Mouse (Mus musculus): Measurements from ENCODE around the gene Bpifb4. TPM values are rescaled to one million over a fixed set of nuclear protein-coding genes. Genes with fewer than 3 reads are reported as not detected.

The Bpifb4 gene
- polyA plus RNA-seq, 1 experiment from 2014 or later = not detected

GRCm38 (mm10) chr2:154006331-154006730 is 68.3 kb downstream of the Bpifb4 start:
- 75% methylated on average over 2 of the region's 2 CpGs for WGBS
- H3K4me1 ChIP-seq = no peaks in the 10 kb centered on the region; the same call in 1 of the 2 replicates
- no peaks in the 10 kb centered on the region for H3K36me3 ChIP-seq (ENCODE audit: poor library complexity, severe bottlenecking)
- no peak overlapping the region for H3K27ac ChIP-seq
- H3K4me3 ChIP-seq = no peak overlapping the region
- ATAC-seq = no peak
- no peaks in the 10 kb centered on the region for H3K27me3 ChIP-seq
- no peak overlapping the region for H3K9ac ChIP-seq
- H3K9me3 ChIP-seq (replicated peaks) = no peaks in the 10 kb centered on the region
- H3K4me2 ChIP-seq = no peak overlapping the region

GRCm38 (mm10) chr2:154007381-154007780 is 69.4 kb downstream of the Bpifb4 start:
- 90% methylated on average over 1 of the region's 1 CpGs for WGBS

GRCm38 (mm10) chr2:154007965-154008364 is 70.0 kb downstream of the Bpifb4 start, which contains the start of gene Bpifa2:
Bpifa2 (plus strand) TSS chr2:154008265.
- H3K9ac ChIP-seq = no peak within 1 kb of the TSS
- ATAC-seq = no peak
- H3K36me3 ChIP-seq (ENCODE audit: poor library complexity, severe bottlenecking) = no peaks in the 10 kb centered on the region
- H3K27me3 ChIP-seq = no peaks in the 10 kb centered on the region
- no peak within 1 kb of the TSS for H3K4me3 ChIP-seq
- H3K27ac ChIP-seq = no peak within 1 kb of the TSS
- no peaks in the 10 kb centered on the region; the same call in 1 of the 2 replicates for H3K4me1 ChIP-seq
- H3K9me3 ChIP-seq (replicated peaks) = no peaks in the 10 kb centered on the region
- 88% methylated on average over 3 of the region's 3 CpGs for WGBS
- H3K4me2 ChIP-seq = no peak within 1 kb of the TSS

More at GRCm38 (mm10) chr2:154007381-154007780, 69.4 kb downstream of the Bpifb4 start:
- H3K27ac ChIP-seq = no peak overlapping the region
- H3K36me3 ChIP-seq (ENCODE audit: poor library complexity, severe bottlenecking) = no peaks in the 10 kb centered on the region
- no peak overlapping the region for H3K4me2 ChIP-seq
- no peaks in the 10 kb centered on the region for H3K27me3 ChIP-seq
- H3K9me3 ChIP-seq (replicated peaks) = no peaks in the 10 kb centered on the region
- H3K4me3 ChIP-seq = no peak overlapping the region
- no peak overlapping the region for H3K9ac ChIP-seq
- ATAC-seq = no peak
- no peaks in the 10 kb centered on the region; the same call in 1 of the 2 replicates for H3K4me1 ChIP-seq

Other genes starting within 250 kb of the Bpifb4 start
- 0.09 TPM in 1 of 2 replicates, not detected in the other for gene Dnmt3c, start 241.6 kb upstream of the Bpifb4 start, polyA plus RNA-seq (2015; fragmentation: Nextera tagmentation; extraction: Ambion mirVana)
- gene Mapre1, start 196.9 kb upstream of the Bpifb4 start, polyA plus RNA-seq (2015; fragmentation: Nextera tagmentation; extraction: Ambion mirVana) = 387 and 392 TPM in 2 replicates
- gene Efcab8, start 158.3 kb upstream of the Bpifb4 start, polyA plus RNA-seq (2015; fragmentation: Nextera tagmentation; extraction: Ambion mirVana) = 0.06 and 0.09 TPM in 2 replicates
- not detected in 2 replicates for gene Sun5, start 67.1 kb upstream of the Bpifb4 start, polyA plus RNA-seq (2015; fragmentation: Nextera tagmentation; extraction: Ambion mirVana)
- gene Bpifb2, start 63.2 kb upstream of the Bpifb4 start, polyA plus RNA-seq (2015; fragmentation: Nextera tagmentation; extraction: Ambion mirVana) = not detected in 2 replicates
- not detected in 2 replicates for gene Bpifb6, start 37.8 kb upstream of the Bpifb4 start, polyA plus RNA-seq (2015; fragmentation: Nextera tagmentation; extraction: Ambion mirVana)
- not detected in 2 replicates for gene Bpifb3, start 20.0 kb upstream of the Bpifb4 start, polyA plus RNA-seq (2015; fragmentation: Nextera tagmentation; extraction: Ambion mirVana)
- not detected in 2 replicates for gene Bpifa6, start 36.7 kb downstream of the Bpifb4 start, polyA plus RNA-seq (2015; fragmentation: Nextera tagmentation; extraction: Ambion mirVana)
- gene Bpifa2, start 70.1 kb downstream of the Bpifb4 start, polyA plus RNA-seq (2015; fragmentation: Nextera tagmentation; extraction: Ambion mirVana) = not detected in 2 replicates
- gene Bpifa3, start 192.1 kb downstream of the Bpifb4 start, polyA plus RNA-seq (2015; fragmentation: Nextera tagmentation; extraction: Ambion mirVana) = not detected in 2 replicates
- not detected in 2 replicates for gene Bpifa1, start 204.7 kb downstream of the Bpifb4 start, polyA plus RNA-seq (2015; fragmentation: Nextera tagmentation; extraction: Ambion mirVana)
- gene Bpifa5, start 224.4 kb downstream of the Bpifb4 start, polyA plus RNA-seq (2015; fragmentation: Nextera tagmentation; extraction: Ambion mirVana) = not detected in 2 replicates

All from forebrain, embryonic 13.5 days (tissue).